Mouse (Mus musculus) kidney, adult 10 weeks (tissue): ENCODE measurements around the gene Ncam1. TPM values are rescaled to one million over a fixed set of nuclear protein-coding genes. Genes with fewer than 3 reads are reported as not detected.

Experiments used
- polyA plus RNA-seq: library from polyadenylated mRNA; stranded (reverse); fragments of 350-450 nt; fragmentation: Illumina TruSeq; extraction: RNeasy Lipid Tissue Mini Kit (QIAGEN cat#74804); gene quantifications from one replicate; pipeline ENCODE4 v1.2.3, GENCODE M21; 2014; ENCODE audit warnings: low read depth, low replicate concordance

Gene Ncam1
- polyA plus RNA-seq, result 1.7 TPM

GRCm38 (mm10) chr9:49798806-49799205 lies at the start of gene Ncam1:
Gene Ncam1, minus strand, starts transcription at chr9:49798925.

DNA sequence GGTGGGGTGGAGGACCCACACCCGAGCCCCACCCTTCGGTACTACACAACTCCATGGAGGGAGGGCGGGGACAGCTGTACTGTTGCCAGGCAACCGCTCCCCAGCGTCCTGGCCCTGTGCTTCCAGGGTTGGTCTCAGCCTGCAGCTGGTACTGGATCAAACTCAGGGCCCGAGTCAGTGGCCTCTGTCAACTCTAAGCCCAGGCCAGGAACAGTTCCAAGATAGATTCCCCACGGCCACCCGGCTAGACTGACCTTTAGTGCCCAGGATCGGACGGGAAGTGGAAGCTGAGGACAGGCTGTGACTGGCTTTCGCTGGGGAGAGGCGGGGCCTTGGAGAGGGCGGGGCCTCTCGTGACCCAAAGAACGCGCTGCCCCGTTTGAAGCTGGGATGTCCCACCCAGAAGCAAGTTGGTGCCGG lies 312.8 kb downstream of the Ncam1 start, which contains the start of gene Ttc12:
Ttc12 (minus strand) TSS at position 334 of the 420 bp plus-strand sequence.

